Mouse (Mus musculus) midbrain, embryonic 15.5 days (tissue): Measurements from ENCODE around the gene Olfr288. TPM values are rescaled to one million over a fixed set of nuclear protein-coding genes. Genes with fewer than 3 reads are reported as not detected.

Source experiments
- ATAC-seq: fragments of 200-750 bp; cut with Nextera tagmentation; replicated peaks from 2 replicates; pipeline ENCODE4 v1.8.0; 2017; ENCODE audit warnings: moderate TSS enrichment
- H3K27ac ChIP-seq: fragments of 300-500 bp; sonication (generic); 2 replicates; pipeline ENCODE4 v1.5.1; 2015; ENCODE audit warnings: mild to moderate bottlenecking, inconsistent platforms
- H3K27me3 ChIP-seq: fragments of 300-500 bp; sonication (generic); replicated peaks from 2 replicates; pipeline ENCODE4 v1.6.1; 2015; ENCODE audit warnings: inconsistent platforms
- H3K36me3 ChIP-seq: fragments of 300-500 bp; sonication (generic); replicated peaks from 2 replicates; pipeline ENCODE4 v1.6.1; 2015; ENCODE audit warnings: inconsistent platforms
- H3K4me1 ChIP-seq: fragments of 300-500 bp; sonication (generic); 2 replicates; pipeline ENCODE4 v1.6.1; 2015; ENCODE audit warnings: inconsistent platforms
- H3K4me2 ChIP-seq: fragments of 300-500 bp; sonication (generic); 2 replicates; pipeline ENCODE4 v1.6.1; 2015; ENCODE audit warnings: inconsistent platforms, mild to moderate bottlenecking, moderate library complexity
- H3K4me3 ChIP-seq: fragments of 300-500 bp; sonication (generic); 2 replicates; pipeline ENCODE4 v1.5.1; 2015; ENCODE audit warnings: mild to moderate bottlenecking, inconsistent platforms
- H3K9ac ChIP-seq: fragments of 300-500 bp; sonication (generic); 2 replicates; pipeline ENCODE4 v1.6.1; 2015; ENCODE audit warnings: mild to moderate bottlenecking, inconsistent platforms
- H3K9me3 ChIP-seq: fragments of 300-500 bp; sonication (generic); 2 replicates; pipeline ENCODE4 v1.6.1; 2016; ENCODE audit warnings: inconsistent platforms
- WGBS: fragments of 180-500 bp; shearing (Covaris S2); methylation state at CpG from one replicate; pipeline ENCODE4 v1.1.7; 2015; ENCODE audit warnings: mixed read lengths; 5-methylcytosine and 5-hydroxymethylcytosine counted together
- polyA plus RNA-seq: library from polyadenylated mRNA; unstranded; fragments of >200 nt; fragmentation: Nextera tagmentation; extraction: Ambion mirVana; gene quantifications from 2 replicates; pipeline ENCODE4 v1.2.1, GENCODE M21; 2015

The Olfr288 gene
- not detected in 2 replicates for polyA plus RNA-seq

DNA sequence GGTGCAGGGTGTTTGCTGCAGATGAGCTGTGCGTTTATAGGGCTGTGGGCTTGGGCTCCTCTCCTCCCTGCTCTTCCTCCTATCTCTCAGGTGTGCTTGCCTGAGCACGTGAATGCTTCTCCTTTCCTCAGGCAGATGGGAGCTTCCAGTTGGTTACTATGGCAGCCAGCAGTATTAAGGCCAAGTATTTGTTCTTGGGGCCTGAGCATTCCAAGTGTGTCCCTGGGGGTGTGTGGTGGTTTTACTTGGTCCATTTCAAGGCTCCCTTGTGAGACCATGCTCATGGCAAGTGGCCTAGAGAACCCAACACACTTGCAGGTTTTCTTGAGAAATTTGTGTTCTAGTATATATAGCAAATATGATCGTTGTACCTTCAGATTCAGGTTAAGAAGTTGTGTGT lies at the start of gene Olfr288:
Gene Olfr288, minus strand, starts transcription at position 101 of the 400 bp plus-strand sequence.
- H3K9ac ChIP-seq: no peak within 1 kb of the TSS
- H3K4me1 ChIP-seq: no peaks in the 10 kb centered on the region
- 67% methylated on average over 3 of the region's 3 CpGs for WGBS
- H3K4me2 ChIP-seq: no peak within 1 kb of the TSS
- ATAC-seq: no peak
- H3K36me3 ChIP-seq: no peaks in the 10 kb centered on the region
- H3K27me3 ChIP-seq: no peaks in the 10 kb centered on the region
- no peak within 1 kb of the TSS for H3K27ac ChIP-seq
- H3K9me3 ChIP-seq: no peaks in the 10 kb centered on the region
- no peak within 1 kb of the TSS for H3K4me3 ChIP-seq

DNA sequence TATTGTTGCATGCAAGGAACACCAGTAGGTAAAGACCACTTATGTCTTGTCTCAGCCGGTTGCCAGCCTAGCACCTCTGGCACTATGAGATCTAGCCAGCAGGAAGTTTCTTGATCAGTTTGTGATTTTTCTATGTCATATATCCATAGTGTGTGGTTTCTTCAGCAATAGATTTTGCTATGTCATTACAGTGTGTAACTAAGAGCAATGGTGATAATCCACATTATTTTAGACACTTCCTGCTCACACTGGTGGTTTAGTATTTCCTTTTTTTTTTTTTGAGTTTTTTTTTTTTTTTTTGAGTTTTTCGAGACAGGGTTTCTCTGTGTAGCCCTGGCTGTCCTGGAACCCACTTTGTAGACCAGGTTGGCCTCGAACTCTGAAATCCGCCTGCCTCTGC lies 40.1 kb upstream of the Olfr288 start:
- no peak for ATAC-seq
- WGBS: 92% methylated on average over 4 of the region's 4 CpGs
- no peaks in the 10 kb centered on the region for H3K9me3 ChIP-seq

DNA sequence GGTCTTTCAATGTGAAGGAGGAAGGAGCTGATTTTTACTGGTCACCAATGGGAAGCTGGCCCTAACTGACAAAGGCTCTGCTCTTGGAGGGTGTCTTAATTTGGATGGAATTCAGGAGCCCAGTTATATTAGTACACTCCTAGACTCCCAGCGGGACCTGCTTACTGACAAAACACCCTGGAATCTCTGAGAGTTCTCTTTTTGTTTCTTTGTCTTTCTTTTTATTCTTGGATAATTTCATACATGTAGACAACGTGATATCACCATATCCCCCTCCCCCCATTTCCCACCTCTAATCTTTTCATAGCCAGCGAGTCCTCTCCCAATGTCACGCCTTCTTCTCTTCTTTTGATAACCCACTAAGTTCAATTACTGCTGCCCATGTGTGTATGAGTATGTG lies 39.0 kb upstream of the Olfr288 start, which contains the start of gene Olfr286:
Gene Olfr286, minus strand, starts transcription at position 101 of the 400 bp plus-strand sequence.
- Histone ChIP-seq H3K36me3 (no peaks in the 10 kb centered on the region), H3K27me3 (no peaks in the 10 kb centered on the region), H3K9me3 (no peaks in the 10 kb centered on the region), H3K4me3 (no peak within 1 kb of the TSS), H3K4me2 (no peak within 1 kb of the TSS), H3K9ac (no peak within 1 kb of the TSS), H3K4me1 (no peaks in the 10 kb centered on the region), H3K27ac (no peak within 1 kb of the TSS)
- 86% methylated on average over 4 of the region's 4 CpGs for WGBS
- ATAC-seq: no peak

More for the DNA sequence above, 40.1 kb upstream of the Olfr288 start:
- Histone ChIP-seq H3K36me3 (no peaks in the 10 kb centered on the region), H3K27me3 (no peaks in the 10 kb centered on the region), H3K9ac (no peak overlapping the region), H3K4me1 (no peaks in the 10 kb centered on the region), H3K27ac (no peak overlapping the region), H3K4me2 (no peak overlapping the region), H3K4me3 (no peak overlapping the region)

DNA sequence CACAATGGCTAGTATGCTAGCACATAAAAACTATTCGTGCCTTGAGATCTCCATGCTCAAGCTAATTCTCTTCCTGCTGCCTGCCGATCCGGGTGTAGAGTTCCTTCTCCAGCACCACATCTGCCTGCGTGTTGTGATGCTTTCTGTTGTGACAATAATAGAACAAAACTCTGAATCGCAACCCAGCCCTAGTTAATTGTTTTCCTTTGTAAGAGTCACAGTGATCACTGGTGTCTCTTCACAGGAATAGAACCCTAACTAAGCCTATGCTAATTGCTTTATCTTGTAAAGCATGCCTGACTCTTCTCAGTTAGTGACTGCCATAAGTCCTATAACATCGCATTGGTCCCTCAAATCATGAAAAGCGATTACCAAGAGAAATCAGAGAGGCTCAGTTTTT lies 30.8 kb upstream of the Olfr288 start:
- no peak for ATAC-seq
- Histone ChIP-seq H3K9ac (no peak overlapping the region), H3K4me1 (no peaks in the 10 kb centered on the region), H3K4me2 (no peak overlapping the region), H3K36me3 (no peaks in the 10 kb centered on the region), H3K4me3 (no peak overlapping the region), H3K27ac (no peak overlapping the region), H3K27me3 (no peaks in the 10 kb centered on the region), H3K9me3 (no peaks in the 10 kb centered on the region)
- WGBS: 63% methylated on average over 7 of the region's 7 CpGs

DNA sequence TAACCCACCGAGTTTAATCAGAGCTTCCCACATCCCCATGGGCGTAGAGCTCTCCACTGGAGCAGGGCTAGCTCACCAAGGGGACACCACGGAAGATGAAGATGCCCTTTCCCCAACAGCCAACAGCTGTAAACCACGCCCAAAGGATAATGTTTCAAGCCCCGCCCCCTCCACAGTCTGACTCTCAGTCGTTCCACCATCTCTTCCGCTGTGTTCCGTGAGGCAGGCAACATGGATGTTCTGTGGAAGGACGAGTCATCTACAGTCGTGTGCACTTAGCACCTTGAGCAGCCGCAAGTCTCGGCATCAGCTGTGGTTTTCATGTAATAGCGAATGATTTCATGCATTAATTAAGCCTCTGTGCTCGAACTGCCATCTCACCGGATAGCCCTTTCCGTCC lies 30.3 kb upstream of the Olfr288 start:
- H3K27ac ChIP-seq: no peak overlapping the region

DNA sequence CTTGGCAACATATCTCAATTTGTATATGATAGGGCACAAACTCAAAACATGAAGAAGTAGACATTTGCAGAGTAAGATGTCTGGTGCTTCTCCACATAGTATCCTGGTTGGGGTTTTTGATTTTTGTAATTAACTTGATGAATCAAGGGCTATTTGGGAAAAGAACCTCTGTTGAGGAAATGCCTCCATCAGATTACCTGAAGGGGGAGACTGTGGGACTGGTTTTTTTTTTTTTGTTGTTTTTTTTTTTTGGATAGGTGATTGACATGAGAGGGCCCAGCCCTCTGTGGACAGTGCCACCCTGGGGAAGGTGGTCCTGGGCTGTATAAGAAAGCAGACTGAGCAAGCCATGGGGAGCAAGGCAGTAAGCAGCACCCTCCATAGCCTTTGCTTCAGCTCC lies 27.0 kb upstream of the Olfr288 start:
- H3K4me2 ChIP-seq: no peak overlapping the region
- no peak for ATAC-seq
- H3K4me1 ChIP-seq: no peaks in the 10 kb centered on the region
- no peaks in the 10 kb centered on the region for H3K9me3 ChIP-seq
- no peak overlapping the region for H3K4me3 ChIP-seq
- no peak overlapping the region for H3K9ac ChIP-seq
- H3K27me3 ChIP-seq: no peaks in the 10 kb centered on the region
- H3K27ac ChIP-seq: no peak overlapping the region
- no peaks in the 10 kb centered on the region for H3K36me3 ChIP-seq

More for the DNA sequence above, 30.3 kb upstream of the Olfr288 start:
- Histone ChIP-seq H3K36me3 (no peaks in the 10 kb centered on the region), H3K4me1 (no peaks in the 10 kb centered on the region), H3K9me3 (no peaks in the 10 kb centered on the region), H3K4me3 (no peak overlapping the region), H3K27me3 (no peaks in the 10 kb centered on the region), H3K9ac (no peak overlapping the region), H3K4me2 (no peak overlapping the region)
- WGBS: 44% methylated on average over 16 of the region's 16 CpGs
- no peak for ATAC-seq

DNA sequence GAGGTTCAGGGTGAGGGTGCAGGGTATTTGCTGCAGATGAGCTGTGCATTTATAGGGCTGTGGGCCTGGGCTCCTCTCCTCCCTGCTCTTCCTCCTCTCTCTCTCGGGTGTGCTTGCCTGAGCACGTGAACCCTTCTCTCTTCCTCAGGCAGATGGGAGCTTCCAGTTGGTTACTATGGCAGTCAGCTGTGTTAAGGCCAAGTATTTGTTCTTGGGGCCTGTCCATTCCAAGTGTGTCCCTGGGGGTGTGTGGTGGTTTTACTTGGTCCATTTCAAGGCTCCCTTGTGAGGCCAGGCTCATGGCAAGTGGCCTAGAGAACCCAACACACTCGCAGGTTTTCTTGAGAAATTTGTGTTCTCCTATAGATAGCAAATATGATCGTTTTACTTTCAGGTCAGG lies 25.5 kb upstream of the Olfr288 start, which contains the start of the genes Gm44579 and Olfr287:
Gene Gm44579, minus strand, starts transcription at position 101 of the 400 bp plus-strand sequence.
Gene Olfr287, minus strand, starts transcription at position 180 of the 400 bp plus-strand sequence.
- Histone ChIP-seq H3K9ac (no peak within 1 kb of the TSS), H3K4me1 (no peaks in the 10 kb centered on the region), H3K27me3 (no peaks in the 10 kb centered on the region), H3K9me3 (no peaks in the 10 kb centered on the region), H3K36me3 (no peaks in the 10 kb centered on the region), H3K4me3 (no peak within 1 kb of the TSS), H3K27ac (no peak within 1 kb of the TSS), H3K4me2 (no peak within 1 kb of the TSS)
- 67% methylated on average over 4 of the region's 4 CpGs for WGBS
- no peak for ATAC-seq

DNA sequence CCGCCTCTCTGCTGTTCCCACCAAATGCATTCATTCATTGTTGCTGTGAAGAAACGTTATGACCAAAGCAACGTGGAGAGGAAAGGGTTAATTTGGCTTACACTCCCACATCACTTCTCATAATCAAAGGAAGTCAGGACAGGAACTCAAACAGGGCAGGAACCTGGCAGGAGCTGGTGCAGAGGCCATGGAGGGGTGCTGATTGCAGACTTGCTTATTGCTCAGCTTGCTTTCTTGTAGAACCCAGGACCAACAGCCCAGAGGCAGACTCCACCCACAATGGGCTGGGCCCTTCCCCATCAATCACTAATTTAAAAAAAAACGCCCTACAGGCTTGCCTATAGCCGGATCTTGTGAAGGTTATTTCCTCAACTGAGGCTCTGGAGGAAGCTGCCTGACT lies 18.8 kb upstream of the Olfr288 start:
- no peaks in the 10 kb centered on the region for H3K9me3 ChIP-seq
- H3K27me3 ChIP-seq: no peaks in the 10 kb centered on the region
- H3K36me3 ChIP-seq: no peaks in the 10 kb centered on the region
- no peak overlapping the region for H3K27ac ChIP-seq
- no peak overlapping the region for H3K4me2 ChIP-seq
- H3K4me3 ChIP-seq: no peak overlapping the region
- H3K4me1 ChIP-seq: no peaks in the 10 kb centered on the region
- WGBS: 76% methylated on average over 5 of the region's 5 CpGs
- ATAC-seq: no peak
- no peak overlapping the region for H3K9ac ChIP-seq

DNA sequence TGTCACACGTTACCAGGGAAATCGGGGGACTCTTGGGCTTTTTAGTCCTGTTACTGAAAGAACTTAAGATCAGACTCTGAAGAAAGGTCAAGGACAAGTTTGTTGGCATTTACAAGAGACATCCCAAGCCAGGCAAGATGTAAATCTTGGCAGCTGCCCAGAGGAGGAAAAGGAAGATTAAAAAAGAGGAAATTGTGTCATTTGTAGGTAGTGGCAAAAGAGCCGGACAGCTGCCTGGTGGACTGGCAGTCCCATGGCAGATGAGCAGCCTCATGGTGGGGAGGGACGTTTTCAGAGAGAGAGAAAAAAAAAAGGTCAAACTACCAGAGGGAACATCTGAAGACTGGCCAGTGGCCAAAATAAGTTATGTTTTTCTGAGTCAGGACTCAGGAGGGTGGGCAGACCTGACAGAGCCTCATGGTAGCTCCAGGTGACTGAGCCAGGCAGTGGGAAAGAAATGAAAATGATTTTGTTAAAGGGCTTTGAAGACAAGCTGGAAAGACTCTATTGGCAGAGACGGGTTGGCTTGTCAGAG lies 18.1 kb upstream of the Olfr288 start:
- no peaks in the 10 kb centered on the region for H3K4me1 ChIP-seq
- H3K27ac ChIP-seq: no peak overlapping the region
- no peaks in the 10 kb centered on the region for H3K27me3 ChIP-seq
- H3K4me2 ChIP-seq: no peak overlapping the region
- no peak overlapping the region for H3K9ac ChIP-seq
- no peaks in the 10 kb centered on the region for H3K36me3 ChIP-seq
- H3K4me3 ChIP-seq: no peak overlapping the region
- 84% methylated on average over 5 of the region's 5 CpGs for WGBS
- no peaks in the 10 kb centered on the region for H3K9me3 ChIP-seq
- no peak for ATAC-seq

DNA sequence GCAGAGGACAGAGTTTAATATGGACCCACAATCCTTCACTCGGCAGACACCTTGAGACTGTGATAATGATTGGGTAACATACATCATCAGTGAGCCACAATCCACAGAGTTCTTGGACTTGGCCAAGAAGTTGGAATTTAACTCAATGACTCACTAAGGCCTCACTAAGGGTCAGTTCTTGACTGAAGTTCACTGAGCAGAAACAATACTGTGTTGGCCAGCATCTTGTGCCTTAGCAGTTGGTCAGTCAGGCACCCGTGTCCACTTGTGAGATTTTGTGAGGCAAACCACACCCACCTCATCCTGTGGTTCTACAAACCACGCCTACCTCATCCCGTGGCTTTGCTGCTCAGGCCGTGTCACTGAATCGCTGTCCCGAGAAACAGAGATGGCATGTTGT lies 14.3 kb upstream of the Olfr288 start:
- 81% methylated on average over 7 of the region's 7 CpGs for WGBS
- H3K36me3 ChIP-seq: no peaks in the 10 kb centered on the region
- no peak overlapping the region for H3K27ac ChIP-seq
- no peak overlapping the region for H3K9ac ChIP-seq
- no peak overlapping the region for H3K4me2 ChIP-seq
- no peaks in the 10 kb centered on the region for H3K4me1 ChIP-seq
- no peaks in the 10 kb centered on the region for H3K27me3 ChIP-seq
- ATAC-seq: no peak
- H3K4me3 ChIP-seq: no peak overlapping the region
- no peaks in the 10 kb centered on the region for H3K9me3 ChIP-seq

DNA sequence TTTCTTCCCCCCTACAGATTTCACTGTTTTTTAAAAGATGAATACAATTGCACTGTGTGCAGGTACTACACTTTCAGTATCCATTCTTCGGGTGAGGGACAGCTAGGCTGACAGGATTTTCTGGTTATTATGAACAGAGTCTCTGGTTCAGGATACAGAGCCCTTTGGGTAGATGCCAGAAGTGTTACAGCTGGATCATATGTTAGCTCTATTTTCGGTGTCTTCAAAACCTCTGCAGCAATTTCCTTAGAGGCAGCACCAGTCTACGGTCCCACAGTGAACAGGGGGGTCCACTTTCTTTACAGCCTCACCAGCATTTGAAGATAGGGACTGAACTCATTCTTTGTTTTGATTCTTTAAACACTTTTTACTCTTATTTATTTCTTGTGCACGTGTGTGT lies 10.9 kb downstream of the Olfr288 start:
- WGBS: 74% methylated on average over 4 of the region's 4 CpGs
- no peak for ATAC-seq
- H3K4me3 ChIP-seq: no peak overlapping the region

DNA sequence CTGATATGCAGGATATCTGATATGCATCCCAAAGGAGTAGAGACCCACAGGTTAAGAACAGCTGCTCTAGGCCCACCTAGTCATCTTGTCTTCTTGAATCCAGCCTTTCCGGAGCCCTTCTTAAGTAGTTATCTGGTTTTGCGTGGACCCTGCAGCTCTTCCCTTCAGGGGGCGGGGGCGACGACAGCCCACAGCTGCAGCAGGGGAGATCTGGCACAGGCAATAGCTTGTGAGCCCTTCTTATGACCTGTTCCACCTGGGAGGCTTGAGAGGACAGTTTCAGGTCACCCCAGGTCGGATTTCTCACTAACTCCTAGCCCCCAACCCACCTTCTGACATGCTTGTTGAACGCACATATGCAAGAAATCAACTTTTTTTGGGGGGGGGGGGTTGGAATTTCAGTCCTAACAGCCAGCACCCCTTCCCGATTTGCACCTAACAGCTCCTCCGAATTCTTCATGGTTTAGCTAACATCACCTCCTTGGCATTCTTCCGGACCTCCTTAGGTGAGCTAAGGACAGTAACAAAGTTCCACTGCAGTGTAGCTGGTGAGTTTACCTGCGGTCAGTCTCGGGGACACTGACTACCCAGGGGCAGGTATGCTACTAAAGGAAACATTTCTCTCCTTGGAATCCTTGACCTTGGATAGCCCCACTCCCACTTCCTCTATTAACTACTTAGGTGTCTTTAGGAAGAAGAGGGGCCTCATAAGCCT lies 13.3 kb downstream of the Olfr288 start:
- ATAC-seq: no peak
- peak overlapping the region; percentile 74; the same call in 1 of the 2 replicates for H3K4me2 ChIP-seq
- H3K4me3 ChIP-seq: peak overlapping the region; percentile 63; the same call in 1 of the 2 replicates
- H3K36me3 ChIP-seq: no peaks in the 10 kb centered on the region
- peaks cover 7% of the 10 kb centered on the region for H3K4me1 ChIP-seq
- H3K27me3 ChIP-seq: no peaks in the 10 kb centered on the region; the same call in 1 of the 2 replicates
- no peak overlapping the region; the same call in 1 of the 2 replicates for H3K27ac ChIP-seq
- 72% methylated on average over 12 of the region's 12 CpGs for WGBS
- H3K9ac ChIP-seq: no peak overlapping the region
- H3K9me3 ChIP-seq: no peaks in the 10 kb centered on the region

More for the DNA sequence above, 10.9 kb downstream of the Olfr288 start:
- H3K9ac ChIP-seq: no peak overlapping the region
- no peak overlapping the region for H3K4me2 ChIP-seq
- no peaks in the 10 kb centered on the region for H3K9me3 ChIP-seq
- H3K4me1 ChIP-seq: peaks cover 7% of the 10 kb centered on the region
- no peaks in the 10 kb centered on the region for H3K36me3 ChIP-seq
- no peaks in the 10 kb centered on the region; the same call in 1 of the 2 replicates for H3K27me3 ChIP-seq
- H3K27ac ChIP-seq: no peak overlapping the region
